Mouse (Mus musculus) lung, embryonic 16.5 days (tissue): ENCODE data around the gene Vav3. TPM values are rescaled to one million over a fixed set of nuclear protein-coding genes. Genes with fewer than 3 reads are reported as not detected.

Source experiments
- ATAC-seq: fragments of 200-750 bp; cut with Nextera tagmentation; 2 replicates; pipeline ENCODE4 v1.8.0; 2017; ENCODE audit warnings: low read depth, mild to moderate bottlenecking, moderate library complexity
- H3K27ac ChIP-seq: fragments of 300-500 bp; sonication (generic); 2 replicates; pipeline ENCODE4 v1.5.1; 2014; ENCODE audit warnings: mild to moderate bottlenecking, control low read depth, low read length
- H3K27me3 ChIP-seq: fragments of 300-500 bp; sonication (generic); 2 replicates; pipeline ENCODE4 v1.6.1; 2014; ENCODE audit warnings: low read depth, low read length, mixed read lengths; ENCODE audit not compliant: control insufficient read depth, insufficient read depth
- H3K36me3 ChIP-seq: fragments of 300-500 bp; sonication (generic); 2 replicates; pipeline ENCODE4 v1.6.1; 2014; ENCODE audit warnings: low read length; ENCODE audit not compliant: control insufficient read depth, insufficient read depth
- H3K4me1 ChIP-seq: fragments of 300-500 bp; sonication (generic); replicated peaks from 2 replicates; pipeline ENCODE4 v1.6.1; 2014; ENCODE audit warnings: low read length, mixed read lengths; ENCODE audit not compliant: control insufficient read depth, insufficient read depth
- H3K4me2 ChIP-seq: fragments of 300-500 bp; sonication (generic); 2 replicates; pipeline ENCODE4 v1.6.1; 2014; ENCODE audit warnings: low read depth, low read length, control low read depth
- H3K4me3 ChIP-seq: fragments of 300-500 bp; sonication (generic); 2 replicates; pipeline ENCODE4 v1.5.1; 2014; ENCODE audit warnings: mild to moderate bottlenecking, low read length, control low read depth
- H3K9ac ChIP-seq: fragments of 300-500 bp; sonication (generic); 2 replicates; pipeline ENCODE4 v1.6.1; 2014; ENCODE audit warnings: low read length, control low read depth
- H3K9me3 ChIP-seq: fragments of 300-500 bp; sonication (generic); 2 replicates; pipeline ENCODE4 v1.6.1; 2016; ENCODE audit warnings: low read length; ENCODE audit not compliant: control insufficient read depth
- WGBS: fragments of 180-500 bp; shearing (Covaris S2); extraction: QIAGEN DNeasy Blood & Tissue Kit; methylation state at CpG from one replicate; pipeline ENCODE4 v1.1.7; 2014; 5-methylcytosine and 5-hydroxymethylcytosine counted together
- polyA plus RNA-seq: library from polyadenylated mRNA; unstranded; fragments of >200 nt; fragmentation: Nextera tagmentation; extraction: Ambion mirVana; gene quantifications from 2 replicates; pipeline ENCODE4 v1.2.1, GENCODE M21; 2015

Vav3 gene
- polyA plus RNA-seq, 1 experiment from 2014 or later, result 6.3 TPM

DNA sequence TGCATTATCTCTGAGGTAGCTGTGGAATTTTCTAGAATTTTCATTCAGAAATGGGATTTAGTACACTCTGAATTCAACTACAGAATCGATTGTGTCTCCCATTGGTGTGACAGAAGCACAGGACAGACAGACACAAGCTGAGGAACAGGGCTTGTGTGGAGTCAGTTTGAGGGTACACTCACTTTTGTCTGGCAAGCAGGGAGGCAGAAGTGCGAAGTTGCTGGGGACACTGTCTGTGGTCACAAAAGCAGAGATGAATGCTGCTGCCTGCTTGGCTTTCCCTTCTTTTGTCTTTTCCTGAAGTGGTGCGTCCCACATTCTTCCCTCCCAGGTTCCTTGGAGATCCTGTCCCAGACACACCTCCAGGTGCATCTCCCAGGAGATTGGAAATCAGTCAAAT is 28.6 kb upstream of the Vav3 start:
- Histone ChIP-seq H3K9me3 (no peaks in the 10 kb centered on the region), H3K4me2 (no peak overlapping the region), H3K4me3 (no peak overlapping the region), H3K27me3 (no peaks in the 10 kb centered on the region), H3K36me3 (no peaks in the 10 kb centered on the region), H3K27ac (no peak overlapping the region), H3K9ac (no peak overlapping the region), H3K4me1 (no peaks in the 10 kb centered on the region)
- 82% methylated on average over 3 of the region's 3 CpGs for WGBS
- ATAC-seq, result no peak

DNA sequence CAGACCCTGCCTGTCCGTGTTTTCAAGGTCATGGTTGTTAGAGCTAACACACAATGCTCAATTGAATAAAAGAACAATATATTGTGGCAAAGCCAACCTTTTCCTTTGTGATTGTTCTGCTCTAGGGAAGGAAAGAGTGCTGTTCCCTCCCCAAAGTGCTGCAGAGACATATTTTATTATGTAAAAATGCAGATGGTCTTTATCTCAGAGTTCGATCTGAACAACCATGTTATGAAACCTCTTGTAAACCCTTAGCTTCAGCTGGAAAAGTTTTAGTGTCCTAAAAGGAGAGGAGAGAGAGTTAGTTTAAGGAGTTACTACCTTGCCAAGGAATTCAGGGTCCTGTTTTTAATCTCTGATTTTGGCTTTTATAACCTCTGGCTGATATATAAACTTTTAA is 27.0 kb upstream of the Vav3 start:
- Histone ChIP-seq H3K27ac (no peak overlapping the region), H3K4me2 (no peak overlapping the region), H3K4me3 (no peak overlapping the region), H3K9me3 (no peaks in the 10 kb centered on the region), H3K4me1 (no peaks in the 10 kb centered on the region), H3K36me3 (no peaks in the 10 kb centered on the region), H3K27me3 (no peaks in the 10 kb centered on the region), H3K9ac (no peak overlapping the region)
- no peak for ATAC-seq
- 41% methylated on average over 2 of the region's 2 CpGs for whole genome bisulfite sequencing

DNA sequence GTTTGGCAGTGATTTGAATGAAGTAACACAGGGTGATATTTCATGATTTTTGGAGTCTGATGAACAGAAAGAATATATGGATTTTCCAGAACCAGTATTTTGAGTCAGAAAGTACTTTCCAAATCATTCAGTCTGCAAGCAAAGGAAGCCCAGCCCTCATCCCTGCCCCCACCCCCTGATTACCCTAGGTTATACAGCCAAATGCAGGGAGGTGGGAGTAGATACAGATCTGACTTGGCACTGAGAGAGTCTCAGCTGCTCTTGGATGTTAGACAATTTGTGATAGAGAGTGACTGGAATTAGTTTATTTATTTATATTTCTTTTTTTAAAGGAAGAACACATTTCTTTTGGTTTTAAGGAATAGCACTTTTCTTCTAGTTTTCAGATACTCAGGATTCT is 18.2 kb upstream of the Vav3 start:
- no peaks in the 10 kb centered on the region for H3K27me3 ChIP-seq
- H3K9me3 ChIP-seq, result no peaks in the 10 kb centered on the region
- H3K9ac ChIP-seq, result no peak overlapping the region
- no peaks in the 10 kb centered on the region for H3K36me3 ChIP-seq
- H3K4me2 ChIP-seq, result no peak overlapping the region
- no peak overlapping the region for H3K4me3 ChIP-seq
- H3K27ac ChIP-seq, result no peak overlapping the region
- no peak for ATAC-seq
- no peaks in the 10 kb centered on the region for H3K4me1 ChIP-seq

DNA sequence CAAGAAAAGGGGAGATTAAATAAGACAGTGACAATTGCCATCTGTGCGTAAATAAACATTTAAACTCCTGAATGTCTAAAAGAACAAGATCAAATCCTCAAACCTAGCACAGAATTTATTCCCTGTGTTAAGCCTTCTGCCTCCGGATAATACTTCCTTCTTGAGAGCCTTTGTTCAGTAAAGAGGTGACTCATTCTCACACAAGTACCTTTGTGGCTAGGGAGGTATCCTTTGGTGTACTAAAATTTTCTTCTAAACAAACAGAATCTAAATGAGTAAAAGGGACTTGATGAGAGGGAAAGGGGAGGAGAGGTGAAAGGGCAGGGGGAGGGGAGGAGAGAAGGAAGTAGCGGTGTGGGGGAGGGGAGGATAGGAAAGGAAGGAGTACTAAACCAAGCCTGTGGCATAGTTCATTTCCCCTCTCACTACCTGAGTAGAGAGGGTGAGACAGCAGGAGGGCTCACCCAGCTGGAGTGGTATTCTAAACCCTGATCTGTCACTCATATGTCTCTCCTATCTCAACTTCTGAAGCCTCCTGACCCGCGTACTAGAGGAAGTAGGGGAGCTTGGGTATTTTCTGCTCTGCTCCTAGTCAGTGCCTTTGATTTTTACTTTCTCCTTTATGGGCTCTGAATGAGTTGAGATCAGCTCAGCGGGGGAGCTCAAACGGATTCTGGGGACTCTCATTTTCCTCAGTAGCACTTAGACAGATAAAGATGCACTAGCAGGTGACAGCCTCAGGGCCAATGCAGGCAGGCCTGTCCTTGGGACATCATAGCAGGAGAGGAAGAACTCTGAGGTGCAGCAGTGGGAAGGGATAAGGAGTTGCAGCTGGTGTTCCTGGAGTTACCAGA is 16.8 kb upstream of the Vav3 start:
- no peaks in the 10 kb centered on the region for H3K27me3 ChIP-seq
- no peaks in the 10 kb centered on the region for H3K9me3 ChIP-seq
- no peak overlapping the region for H3K4me2 ChIP-seq
- H3K9ac ChIP-seq, result no peak overlapping the region
- no peaks in the 10 kb centered on the region for H3K36me3 ChIP-seq
- no peak overlapping the region for H3K4me3 ChIP-seq
- no peak for ATAC-seq
- 56% methylated on average over 7 of the region's 7 CpGs for WGBS
- H3K4me1 ChIP-seq, result no peaks in the 10 kb centered on the region
- no peak overlapping the region for H3K27ac ChIP-seq

DNA sequence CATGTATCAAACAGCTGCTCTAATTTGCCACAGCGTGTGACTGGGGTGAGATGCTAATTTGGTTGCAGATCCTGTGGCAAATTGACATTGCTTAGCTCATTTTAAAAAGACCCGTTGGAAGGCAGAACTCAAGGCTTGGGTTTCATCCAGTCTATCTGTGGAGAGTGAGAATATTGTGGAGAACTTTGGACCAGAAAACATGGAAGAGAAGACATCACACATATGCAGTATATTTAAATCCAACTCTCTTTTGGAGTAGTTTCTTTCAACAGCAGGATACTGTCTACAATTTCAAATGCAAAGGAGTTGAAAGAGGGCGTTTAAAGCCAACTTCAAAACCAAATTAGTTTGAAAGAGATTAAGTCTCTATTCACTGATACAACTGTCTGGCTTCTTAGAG is 13.3 kb upstream of the Vav3 start:
- no peak overlapping the region for H3K4me3 ChIP-seq
- no peak overlapping the region for H3K27ac ChIP-seq
- no peaks in the 10 kb centered on the region for H3K4me1 ChIP-seq
- WGBS, result 68% methylated on average over 3 of the region's 3 CpGs
- no peaks in the 10 kb centered on the region for H3K27me3 ChIP-seq
- no peak overlapping the region for H3K9ac ChIP-seq
- ATAC-seq, result no peak
- H3K9me3 ChIP-seq, result no peaks in the 10 kb centered on the region
- no peak overlapping the region for H3K4me2 ChIP-seq
- no peaks in the 10 kb centered on the region for H3K36me3 ChIP-seq

DNA sequence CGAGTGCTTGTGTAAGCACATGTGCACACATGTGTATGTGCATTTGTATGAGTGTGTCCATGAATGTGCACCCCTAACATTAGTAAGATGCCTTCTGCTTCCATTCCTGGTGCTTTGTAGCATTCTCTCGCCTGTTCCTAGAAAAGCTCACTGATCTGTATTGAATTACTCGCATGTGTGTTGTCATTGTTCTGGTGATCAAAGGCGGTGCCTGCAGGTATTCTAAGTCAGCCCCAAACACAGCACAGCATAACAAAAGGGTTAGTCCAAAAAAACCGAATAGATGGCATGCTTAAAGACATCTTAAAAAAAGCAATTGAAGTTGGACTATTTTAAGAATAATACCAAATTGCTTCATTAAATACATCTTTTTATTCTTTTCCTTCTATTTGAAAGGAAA is 7.7 kb upstream of the Vav3 start:
- ATAC-seq, result no peak

DNA sequence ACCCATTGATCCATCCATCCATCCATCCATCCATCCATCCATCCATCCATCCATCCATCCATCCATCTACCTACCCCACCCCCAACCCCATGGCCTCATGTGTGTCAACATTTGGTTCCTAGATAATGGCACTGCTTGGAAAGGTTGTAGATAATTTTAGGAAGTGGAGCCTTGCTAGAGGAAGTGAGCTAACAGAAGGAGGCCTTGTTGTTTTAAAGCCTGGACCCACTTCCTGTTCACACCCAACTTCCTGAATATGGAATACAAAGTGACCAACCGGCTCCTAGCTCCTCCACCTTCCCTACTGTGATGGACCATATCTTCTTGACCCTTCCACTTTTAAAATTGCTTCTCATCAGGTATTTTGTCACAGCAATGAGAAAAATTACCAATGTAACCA is 5.0 kb upstream of the Vav3 start:
- no peak overlapping the region for H3K9ac ChIP-seq
- 80% methylated on average over 1 of the region's 1 CpGs for WGBS
- no peaks in the 10 kb centered on the region for H3K9me3 ChIP-seq
- no peaks in the 10 kb centered on the region for H3K36me3 ChIP-seq
- no peak for ATAC-seq
- no peak overlapping the region for H3K4me2 ChIP-seq
- 0 out of 2 replicates have a peak, but pooled peaks cover 2% of the 10 kb centered on the region for H3K4me1 ChIP-seq
- H3K4me3 ChIP-seq, result no peak overlapping the region
- no peaks in the 10 kb centered on the region for H3K27me3 ChIP-seq
- H3K27ac ChIP-seq, result no peak overlapping the region

More for the DNA sequence above, 7.7 kb upstream of the Vav3 start:
- Histone ChIP-seq H3K9me3 (no peaks in the 10 kb centered on the region), H3K36me3 (no peaks in the 10 kb centered on the region), H3K27me3 (no peaks in the 10 kb centered on the region), H3K4me3 (no peak overlapping the region), H3K4me2 (no peak overlapping the region), H3K27ac (no peak overlapping the region), H3K9ac (no peak overlapping the region), H3K4me1 (no peaks in the 10 kb centered on the region)
- WGBS, result 65% methylated on average over 5 of the region's 5 CpGs

DNA sequence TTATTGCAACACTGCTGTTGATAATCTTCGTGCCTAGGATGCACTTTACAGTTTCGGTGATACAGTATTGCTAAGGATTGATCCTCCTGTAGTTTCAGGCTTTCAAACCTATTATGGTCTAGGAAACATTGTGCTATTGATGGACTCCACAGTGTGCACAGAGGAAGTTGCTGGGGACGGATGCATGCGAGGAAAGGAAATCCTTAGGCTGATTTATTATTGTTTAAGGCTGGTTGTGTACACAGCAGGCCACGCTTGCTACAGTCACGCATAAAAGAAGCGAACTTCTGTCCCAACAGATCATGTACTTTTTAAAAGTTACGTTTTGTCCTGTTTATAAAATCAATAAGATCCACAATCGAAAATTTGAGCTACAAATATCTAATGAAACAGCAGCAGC is 1.2 kb upstream of the Vav3 start:
- Histone ChIP-seq H3K4me1 (peaks cover 7% of the 10 kb centered on the region), H3K27ac (no peak overlapping the region), H3K9me3 (no peaks in the 10 kb centered on the region), H3K4me3 (peak overlapping the region; percentile 64), H3K27me3 (peaks cover 12% of the 10 kb centered on the region), H3K9ac (no peak overlapping the region), H3K4me2 (peak overlapping the region; percentile 87), H3K36me3 (no peaks in the 10 kb centered on the region)
- 54% methylated on average over 9 of the region's 9 CpGs for whole genome bisulfite sequencing
- no peak for ATAC-seq

DNA sequence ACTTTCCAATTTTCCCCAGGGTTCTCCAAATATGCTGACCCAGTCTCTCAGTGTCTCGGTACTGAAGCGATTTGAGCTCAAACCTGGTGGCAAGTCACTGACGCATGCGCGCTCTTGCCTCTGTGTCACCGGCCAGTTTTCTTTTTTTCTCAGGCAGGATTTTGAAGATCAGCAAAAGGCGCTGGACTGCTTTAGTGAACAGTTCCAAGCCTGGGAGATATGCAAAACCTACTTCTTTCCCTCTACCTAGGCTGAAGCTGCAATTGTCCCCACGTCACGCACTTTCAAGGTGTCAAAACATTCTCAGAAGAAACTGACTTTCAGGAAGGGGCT is 546 bp upstream of the Vav3 start:
- peaks cover 12% of the 10 kb centered on the region for H3K27me3 ChIP-seq
- peak overlapping the region; percentile 87 for H3K4me2 ChIP-seq
- H3K9ac ChIP-seq, result peak overlapping the region; percentile 69
- H3K9me3 ChIP-seq, result no peaks in the 10 kb centered on the region
- peak overlapping the region; percentile 58 for H3K27ac ChIP-seq
- 1% methylated on average over 9 of the region's 9 CpGs for WGBS
- no peaks in the 10 kb centered on the region for H3K36me3 ChIP-seq
- peak; percentile 26; the same call in 1 of the 2 replicates for ATAC-seq
- peak overlapping the region; percentile 64 for H3K4me3 ChIP-seq
- H3K4me1 ChIP-seq, result peaks cover 7% of the 10 kb centered on the region
